Mouse (Mus musculus) liver, embryonic 15.5 days (tissue): Measurements from ENCODE around the gene Col25a1. TPM values are rescaled to one million over a fixed set of nuclear protein-coding genes. Genes with fewer than 3 reads are reported as not detected.

Experiments used
- ATAC-seq: fragments of 200-750 bp; cut with Nextera tagmentation; 2 replicates; pipeline ENCODE4 v1.8.0; 2017; ENCODE audit warnings: moderate number of reproducible peaks, mild to moderate bottlenecking, moderate library complexity; ENCODE audit not compliant: insufficient read depth
- H3K27ac ChIP-seq: fragments of 300-500 bp; sonication (generic); replicated peaks from 2 replicates; pipeline ENCODE4 v1.5.1; 2015; ENCODE audit warnings: mild to moderate bottlenecking, inconsistent platforms
- H3K27me3 ChIP-seq: fragments of 300-500 bp; sonication (generic); 2 replicates; pipeline ENCODE4 v1.6.1; 2015; ENCODE audit warnings: mild to moderate bottlenecking, inconsistent platforms
- H3K36me3 ChIP-seq: fragments of 300-500 bp; sonication (generic); replicated peaks from 2 replicates; pipeline ENCODE4 v1.6.1; 2015; ENCODE audit warnings: moderate library complexity, mild to moderate bottlenecking, inconsistent platforms
- H3K4me1 ChIP-seq: fragments of 300-500 bp; sonication (generic); replicated peaks from 2 replicates; pipeline ENCODE4 v1.6.1; 2015; ENCODE audit warnings: inconsistent platforms
- H3K4me2 ChIP-seq: fragments of 300-500 bp; sonication (generic); 2 replicates; pipeline ENCODE4 v1.6.1; 2015; ENCODE audit warnings: moderate library complexity, mild to moderate bottlenecking, inconsistent platforms
- H3K4me3 ChIP-seq: fragments of 300-500 bp; sonication (generic); replicated peaks from 2 replicates; pipeline ENCODE4 v1.5.1; 2015; ENCODE audit warnings: mild to moderate bottlenecking, inconsistent platforms
- H3K9ac ChIP-seq: fragments of 300-500 bp; sonication (generic); 2 replicates; pipeline ENCODE4 v1.6.1; 2015; ENCODE audit warnings: moderate library complexity, mild to moderate bottlenecking, inconsistent platforms
- H3K9me3 ChIP-seq: fragments of 300-500 bp; sonication (generic); replicated peaks from 2 replicates; pipeline ENCODE4 v1.6.1; 2016; ENCODE audit warnings: inconsistent platforms
- WGBS: fragments of 180-500 bp; shearing (Covaris S2); methylation state at CpG from one replicate; pipeline ENCODE4 v1.1.7; 2015; ENCODE audit warnings: mixed read lengths; ENCODE audit not compliant: insufficient replicate concordance; 5-methylcytosine and 5-hydroxymethylcytosine counted together
- polyA plus RNA-seq: library from polyadenylated mRNA; unstranded; fragments of >200 nt; fragmentation: Nextera tagmentation; extraction: Ambion mirVana; gene quantifications from 2 replicates; pipeline ENCODE4 v1.2.1, GENCODE M21; 2015

Col25a1 gene
- 0.79 and 1.1 TPM in 2 replicates for polyA plus RNA-seq

- H3K4me3 ChIP-seq = no peak within 1 kb of the TSS
- WGBS = 62% methylated on average over 8 of the region's 8 CpGs
- ATAC-seq = no peak
- H3K9me3 ChIP-seq = no peaks in the 10 kb centered on the region
- no peaks in the 10 kb centered on the region for H3K36me3 ChIP-seq
- H3K4me2 ChIP-seq = no peak within 1 kb of the TSS
- H3K4me1 ChIP-seq = no peaks in the 10 kb centered on the region
- H3K9ac ChIP-seq = no peak within 1 kb of the TSS
- no peaks in the 10 kb centered on the region for H3K27me3 ChIP-seq
- no peak within 1 kb of the TSS for H3K27ac ChIP-seq
These were observed at the start of gene Col25a1 for GRCm38 (mm10) chr3:130131201-130131600. TSS of gene Col25a1 (plus strand) at chr3:130131501.

GRCm38 (mm10) chr3:130083312-130083711 is 48.0 kb upstream of the Col25a1 start:
- no peaks in the 10 kb centered on the region for H3K9me3 ChIP-seq
- no peak overlapping the region for H3K27ac ChIP-seq
- no peak overlapping the region for H3K9ac ChIP-seq
- no peak for ATAC-seq
- no peaks in the 10 kb centered on the region for H3K36me3 ChIP-seq
- no peak overlapping the region for H3K4me3 ChIP-seq
- no peaks in the 10 kb centered on the region for H3K4me1 ChIP-seq
- H3K27me3 ChIP-seq = no peaks in the 10 kb centered on the region
- 39% methylated on average over 2 of the region's 2 CpGs for WGBS
- H3K4me2 ChIP-seq = no peak overlapping the region

GRCm38 (mm10) chr3:130086372-130087080 is 44.8 kb upstream of the Col25a1 start:
- Histone ChIP-seq H3K4me1 (no peaks in the 10 kb centered on the region), H3K4me3 (no peak overlapping the region), H3K9me3 (no peaks in the 10 kb centered on the region), H3K27ac (no peak overlapping the region), H3K4me2 (no peak overlapping the region), H3K27me3 (no peaks in the 10 kb centered on the region), H3K36me3 (no peaks in the 10 kb centered on the region), H3K9ac (no peak overlapping the region)
- ATAC-seq = no peak
- WGBS = 66% methylated on average over 13 of the region's 13 CpGs

- Histone ChIP-seq H3K4me3 (no peak overlapping the region), H3K4me1 (no peaks in the 10 kb centered on the region), H3K27me3 (no peaks in the 10 kb centered on the region), H3K36me3 (no peaks in the 10 kb centered on the region), H3K4me2 (no peak overlapping the region), H3K9me3 (no peaks in the 10 kb centered on the region), H3K9ac (no peak overlapping the region), H3K27ac (no peak overlapping the region)
- ATAC-seq = no peak
- WGBS = 63% methylated on average over 9 of the region's 9 CpGs
These were observed 43.8 kb upstream of the Col25a1 start for GRCm38 (mm10) chr3:130087466-130087865.

- Histone ChIP-seq H3K4me3 (no peak overlapping the region), H3K27me3 (no peaks in the 10 kb centered on the region), H3K4me1 (no peaks in the 10 kb centered on the region), H3K4me2 (no peak overlapping the region), H3K36me3 (no peaks in the 10 kb centered on the region), H3K27ac (no peak overlapping the region), H3K9ac (no peak overlapping the region), H3K9me3 (no peaks in the 10 kb centered on the region)
- no peak for ATAC-seq
- 67% methylated on average over 9 of the region's 9 CpGs for WGBS
These were observed 42.6 kb upstream of the Col25a1 start for GRCm38 (mm10) chr3:130088654-130089053.

GRCm38 (mm10) chr3:130090460-130090859 is 40.8 kb upstream of the Col25a1 start:
- Histone ChIP-seq H3K4me2 (no peak overlapping the region), H3K4me3 (no peak overlapping the region), H3K9me3 (no peaks in the 10 kb centered on the region), H3K27me3 (no peaks in the 10 kb centered on the region), H3K9ac (no peak overlapping the region), H3K4me1 (no peaks in the 10 kb centered on the region), H3K27ac (no peak overlapping the region), H3K36me3 (no peaks in the 10 kb centered on the region)
- no peak for ATAC-seq
- 65% methylated on average over 9 of the region's 9 CpGs for WGBS

- Histone ChIP-seq H3K9ac (no peak overlapping the region), H3K4me2 (no peak overlapping the region), H3K36me3 (no peaks in the 10 kb centered on the region), H3K4me1 (no peaks in the 10 kb centered on the region), H3K9me3 (no peaks in the 10 kb centered on the region), H3K4me3 (no peak overlapping the region), H3K27me3 (no peaks in the 10 kb centered on the region), H3K27ac (no peak overlapping the region)
- 66% methylated on average over 5 of the region's 5 CpGs for WGBS
- ATAC-seq = no peak
These were observed 37.1 kb upstream of the Col25a1 start for GRCm38 (mm10) chr3:130094125-130094704.

- Histone ChIP-seq H3K36me3 (no peaks in the 10 kb centered on the region), H3K27ac (no peak overlapping the region), H3K9me3 (no peaks in the 10 kb centered on the region), H3K4me2 (no peak overlapping the region), H3K9ac (no peak overlapping the region), H3K4me1 (no peaks in the 10 kb centered on the region), H3K27me3 (no peaks in the 10 kb centered on the region), H3K4me3 (no peak overlapping the region)
- 30% methylated on average over 5 of the region's 5 CpGs for WGBS
- no peak for ATAC-seq
These were observed 36.0 kb upstream of the Col25a1 start for GRCm38 (mm10) chr3:130095160-130095781.

- H3K27ac ChIP-seq = no peak overlapping the region
- 62% methylated on average over 8 of the region's 8 CpGs for WGBS
These were observed 27.8 kb upstream of the Col25a1 start for GRCm38 (mm10) chr3:130103486-130103885.

GRCm38 (mm10) chr3:130104471-130104870 is 26.8 kb upstream of the Col25a1 start:
- ATAC-seq = no peak
- no peak overlapping the region for H3K4me3 ChIP-seq
- no peaks in the 10 kb centered on the region for H3K9me3 ChIP-seq
- H3K27me3 ChIP-seq = no peaks in the 10 kb centered on the region
- no peak overlapping the region for H3K9ac ChIP-seq
- H3K4me2 ChIP-seq = no peak overlapping the region
- WGBS = 55% methylated on average over 9 of the region's 9 CpGs
- H3K36me3 ChIP-seq = no peaks in the 10 kb centered on the region
- no peak overlapping the region for H3K27ac ChIP-seq
- H3K4me1 ChIP-seq = no peaks in the 10 kb centered on the region

More at GRCm38 (mm10) chr3:130103486-130103885, 27.8 kb upstream of the Col25a1 start:
- Histone ChIP-seq H3K4me3 (no peak overlapping the region), H3K9ac (no peak overlapping the region), H3K4me2 (no peak overlapping the region), H3K9me3 (no peaks in the 10 kb centered on the region), H3K4me1 (no peaks in the 10 kb centered on the region), H3K27me3 (no peaks in the 10 kb centered on the region), H3K36me3 (no peaks in the 10 kb centered on the region)
- ATAC-seq = no peak

- 69% methylated on average over 6 of the region's 6 CpGs for WGBS
These were observed 14.4 kb upstream of the Col25a1 start for GRCm38 (mm10) chr3:130116886-130117285.

More at GRCm38 (mm10) chr3:130116886-130117285, 14.4 kb upstream of the Col25a1 start:
- Histone ChIP-seq H3K9me3 (no peaks in the 10 kb centered on the region), H3K27me3 (no peaks in the 10 kb centered on the region), H3K4me3 (no peak overlapping the region), H3K27ac (no peak overlapping the region), H3K4me1 (no peaks in the 10 kb centered on the region), H3K36me3 (no peaks in the 10 kb centered on the region), H3K4me2 (no peak overlapping the region), H3K9ac (no peak overlapping the region)
- no peak for ATAC-seq
